Mouse (Mus musculus) heart, embryonic 16.5 days (tissue): Measurements from ENCODE around the gene Tiam2. TPM values are rescaled to one million over a fixed set of nuclear protein-coding genes. Genes with fewer than 3 reads are reported as not detected.

Experiments
- ATAC-seq: fragments of 200-750 bp; cut with Nextera tagmentation; replicated peaks from 2 replicates; pipeline ENCODE4 v1.8.0; 2017; ENCODE audit warnings: moderate number of reproducible peaks; ENCODE audit not compliant: insufficient read depth, low FRiP score; ENCODE audit errors: extremely low read depth
- H3K27ac ChIP-seq: fragments of 300-500 bp; sonication (generic); 2 replicates; pipeline ENCODE4 v1.5.1; 2014; ENCODE audit warnings: mild to moderate bottlenecking, low read length, control low read depth, moderate library complexity
- H3K27me3 ChIP-seq: fragments of 300-500 bp; sonication (generic); 2 replicates; pipeline ENCODE4 v1.6.1; 2014; ENCODE audit warnings: low read length, mixed read lengths; ENCODE audit not compliant: control insufficient read depth, insufficient read depth
- H3K36me3 ChIP-seq: fragments of 300-500 bp; sonication (generic); 2 replicates; pipeline ENCODE4 v1.6.1; 2014; ENCODE audit not compliant: control insufficient read depth, insufficient read depth
- H3K4me1 ChIP-seq: fragments of 300-500 bp; sonication (generic); 2 replicates; pipeline ENCODE4 v1.6.1; 2014; ENCODE audit warnings: low read length, mixed read lengths; ENCODE audit not compliant: control insufficient read depth, insufficient read depth
- H3K4me2 ChIP-seq: fragments of 300-500 bp; sonication (generic); 2 replicates; pipeline ENCODE4 v1.6.1; 2014; ENCODE audit warnings: low read depth, mild to moderate bottlenecking, control low read depth, low read length
- H3K4me3 ChIP-seq: fragments of 300-500 bp; sonication (generic); 2 replicates; pipeline ENCODE4 v1.5.1; 2014; ENCODE audit warnings: mild to moderate bottlenecking, control low read depth, low read length
- H3K9ac ChIP-seq: fragments of 300-500 bp; sonication (generic); 2 replicates; pipeline ENCODE4 v1.6.1; 2014; ENCODE audit warnings: low read length, control low read depth
- H3K9me3 ChIP-seq: fragments of 300-500 bp; sonication (generic); replicated peaks from 2 replicates; pipeline ENCODE4 v1.6.1; 2016; ENCODE audit warnings: low read length; ENCODE audit not compliant: control insufficient read depth
- WGBS: fragments of 180-500 bp; shearing (Covaris S2); extraction: QIAGEN DNeasy Blood & Tissue Kit; methylation state at CpG from one replicate; pipeline ENCODE4 v1.1.7; 2014; 5-methylcytosine and 5-hydroxymethylcytosine counted together
- polyA plus RNA-seq: library from polyadenylated mRNA; unstranded; fragments of >200 nt; fragmentation: Nextera tagmentation; extraction: Ambion mirVana; gene quantifications from 2 replicates; pipeline ENCODE4 v1.2.1, GENCODE M21; 2015

Gene Tiam2
- polyA plus RNA-seq, 1 experiment from 2014 or later = 3.5 TPM

DNA sequence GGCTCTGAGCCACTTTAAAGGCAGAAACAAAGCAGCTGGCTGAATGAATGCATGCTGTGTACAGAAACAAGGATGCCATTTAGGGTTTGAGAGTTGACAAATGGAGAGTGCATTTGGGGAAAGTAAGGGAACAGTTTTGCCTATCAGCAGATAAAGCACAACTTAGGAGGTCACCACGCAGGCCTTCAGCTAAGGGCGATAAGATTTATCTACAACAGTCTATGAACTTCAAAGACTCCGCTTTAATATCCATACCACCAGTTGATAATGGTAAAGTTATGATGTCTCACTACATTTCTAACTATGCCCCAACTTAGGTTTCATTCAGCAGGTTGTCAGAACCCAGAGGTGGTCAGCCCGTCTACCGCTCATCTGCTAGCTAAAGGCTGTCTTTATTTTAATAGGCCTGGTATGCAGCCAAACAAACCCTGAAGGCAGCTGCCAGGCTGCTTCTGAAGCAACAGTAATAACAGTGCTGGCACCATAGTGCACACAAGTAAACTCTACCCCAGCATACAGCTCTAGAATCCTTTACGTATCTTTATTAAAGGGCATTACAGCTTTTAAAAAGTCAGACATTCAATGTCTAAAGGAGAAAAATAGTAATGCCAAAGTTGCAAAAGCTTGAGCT lies 201.6 kb downstream of the Tiam2 start:
- H3K27ac ChIP-seq = no peak overlapping the region
- H3K36me3 ChIP-seq = no peaks in the 10 kb centered on the region
- no peak overlapping the region for H3K4me3 ChIP-seq
- H3K9me3 ChIP-seq = no peaks in the 10 kb centered on the region
- no peak overlapping the region for H3K9ac ChIP-seq
- peaks cover 3% of the 10 kb centered on the region; the same call in 1 of the 2 replicates for H3K4me1 ChIP-seq
- no peak overlapping the region for H3K4me2 ChIP-seq
- H3K27me3 ChIP-seq = no peaks in the 10 kb centered on the region
- WGBS = 49% methylated on average over 6 of the region's 6 CpGs
- no peak for ATAC-seq

DNA sequence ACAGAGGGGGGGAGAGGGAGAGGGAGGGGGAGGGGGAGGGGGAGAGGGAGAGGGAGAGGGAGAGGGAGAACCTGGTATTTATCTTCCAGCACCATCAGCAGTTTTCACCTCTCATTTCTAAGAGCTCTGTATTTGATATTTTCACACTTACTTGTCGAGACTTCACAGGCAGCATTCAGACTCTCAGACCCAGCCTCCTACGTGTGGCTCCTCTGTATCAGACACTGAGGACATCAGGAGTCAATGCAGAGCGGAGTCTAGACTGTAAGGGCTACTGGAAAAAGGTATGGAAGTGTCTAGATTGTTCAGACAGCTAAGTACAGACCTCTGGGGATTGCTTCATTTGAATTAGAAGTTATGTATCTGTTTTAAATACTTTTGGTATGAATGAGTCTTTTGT lies 203.2 kb downstream of the Tiam2 start:
- Histone ChIP-seq H3K4me2 (no peak overlapping the region), H3K4me3 (no peak overlapping the region), H3K27ac (no peak overlapping the region), H3K27me3 (no peaks in the 10 kb centered on the region), H3K9me3 (no peaks in the 10 kb centered on the region), H3K36me3 (no peaks in the 10 kb centered on the region), H3K9ac (no peak overlapping the region), H3K4me1 (peaks cover 3% of the 10 kb centered on the region; the same call in 1 of the 2 replicates)
- no peak; the same call in 1 of the 2 replicates for ATAC-seq
- 36% methylated on average over 3 of the region's 3 CpGs for WGBS

DNA sequence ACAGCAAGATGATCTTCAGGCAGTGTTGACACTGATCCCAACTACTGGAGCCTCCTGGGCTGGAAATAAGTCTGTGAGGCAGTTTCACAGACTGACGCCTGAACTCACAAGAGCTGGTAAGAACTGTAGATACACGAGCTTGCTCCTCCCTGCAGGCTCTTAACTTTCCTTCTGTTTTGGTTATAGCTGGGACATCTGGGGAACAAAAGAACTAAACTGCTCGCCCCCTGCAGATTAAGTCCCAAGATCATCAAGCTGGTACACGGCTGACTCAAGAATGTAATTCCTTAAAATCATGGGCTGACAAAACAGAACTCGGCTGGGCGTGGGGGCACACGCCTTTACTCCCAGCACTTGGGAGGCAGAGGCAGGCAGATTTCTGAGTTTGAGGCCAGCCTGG lies 204.2 kb downstream of the Tiam2 start:
- H3K4me1 ChIP-seq = peaks cover 3% of the 10 kb centered on the region; the same call in 1 of the 2 replicates
- H3K36me3 ChIP-seq = peaks cover 3% of the 10 kb centered on the region; the same call in 1 of the 2 replicates
- no peak overlapping the region for H3K4me2 ChIP-seq
- H3K27ac ChIP-seq = no peak overlapping the region
- H3K9me3 ChIP-seq = no peaks in the 10 kb centered on the region
- H3K4me3 ChIP-seq = no peak overlapping the region
- 76% methylated on average over 7 of the region's 7 CpGs for WGBS
- H3K27me3 ChIP-seq = no peaks in the 10 kb centered on the region
- no peak for ATAC-seq
- H3K9ac ChIP-seq = no peak overlapping the region

DNA sequence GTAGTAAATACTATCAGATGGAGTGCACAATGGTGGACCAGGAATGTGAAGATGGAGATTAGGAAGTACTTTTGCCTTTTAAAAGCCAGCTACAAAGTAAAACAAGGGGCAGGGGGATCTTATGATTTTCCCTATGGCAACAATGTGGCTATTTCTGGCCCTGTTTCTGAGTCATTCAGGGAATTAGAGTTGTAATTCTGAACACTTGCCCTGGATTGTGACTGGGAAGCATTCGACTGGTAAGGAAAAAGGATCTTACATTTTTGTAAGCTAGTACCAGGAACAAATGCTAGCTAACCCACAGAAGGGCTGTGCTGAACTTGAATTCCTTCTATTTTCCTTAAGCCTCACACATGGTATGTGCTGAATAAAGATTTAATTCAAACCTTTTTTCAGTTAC lies 205.3 kb downstream of the Tiam2 start:
- H3K4me3 ChIP-seq = no peak overlapping the region
- H3K36me3 ChIP-seq = peaks cover 5% of the 10 kb centered on the region; the same call in 1 of the 2 replicates
- WGBS = 47% methylated on average over 1 of the region's 1 CpGs
- no peak overlapping the region for H3K4me2 ChIP-seq
- no peak for ATAC-seq
- H3K9me3 ChIP-seq = no peaks in the 10 kb centered on the region
- H3K9ac ChIP-seq = no peak overlapping the region
- H3K27ac ChIP-seq = no peak overlapping the region
- no peaks in the 10 kb centered on the region for H3K27me3 ChIP-seq
- peaks cover 3% of the 10 kb centered on the region; the same call in 1 of the 2 replicates for H3K4me1 ChIP-seq

DNA sequence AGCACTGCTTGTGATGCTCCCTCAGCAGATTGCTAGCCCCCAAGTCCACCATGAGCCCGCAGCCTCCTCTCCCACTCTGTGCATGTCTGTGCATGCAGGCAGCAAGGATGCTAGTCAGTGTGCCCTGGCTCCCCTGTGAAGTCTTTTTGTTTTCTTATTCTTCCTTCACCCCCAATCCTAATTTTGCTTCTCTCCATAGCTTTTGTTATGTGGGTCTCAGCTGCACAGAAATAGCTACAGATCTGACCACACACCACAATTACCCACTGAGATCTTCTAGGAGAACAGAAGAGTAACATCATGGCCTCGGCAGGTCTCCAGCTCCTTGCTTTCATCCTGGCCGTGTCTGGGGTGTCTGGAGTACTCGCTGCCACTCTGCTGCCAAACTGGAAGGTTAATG lies 205.9 kb downstream of the Tiam2 start, which contains the start of gene Cldn20:
Cldn20 (plus strand) TSS at position 301 of the 400 bp plus-strand sequence.
- no peak for ATAC-seq
- H3K36me3 ChIP-seq = peaks cover 5% of the 10 kb centered on the region; the same call in 1 of the 2 replicates
- 78% methylated on average over 4 of the region's 4 CpGs for WGBS
- H3K4me1 ChIP-seq = peaks cover 3% of the 10 kb centered on the region; the same call in 1 of the 2 replicates
- H3K9ac ChIP-seq = no peak within 1 kb of the TSS
- no peak within 1 kb of the TSS for H3K27ac ChIP-seq
- no peaks in the 10 kb centered on the region for H3K9me3 ChIP-seq
- no peak within 1 kb of the TSS for H3K4me2 ChIP-seq
- no peak within 1 kb of the TSS for H3K4me3 ChIP-seq
- H3K27me3 ChIP-seq = no peaks in the 10 kb centered on the region

DNA sequence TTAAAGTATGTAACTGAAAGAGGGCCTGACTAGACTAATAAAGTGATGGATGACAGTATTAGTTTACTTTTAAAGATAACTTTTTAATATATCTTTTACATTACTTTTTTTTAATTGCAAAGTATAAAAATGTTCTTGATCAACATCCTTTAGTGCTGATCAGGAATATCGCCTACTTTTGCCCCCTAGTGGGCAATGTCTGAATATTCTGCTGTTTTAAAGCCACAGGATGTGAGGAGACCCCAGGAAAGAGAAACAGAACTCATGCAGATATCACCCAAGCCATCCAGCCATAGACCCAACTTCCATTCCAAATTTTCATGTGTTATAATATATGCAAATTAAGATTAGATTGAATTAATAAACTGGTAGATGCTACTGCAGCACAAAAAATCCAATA lies 207.1 kb downstream of the Tiam2 start:
- Histone ChIP-seq H3K9me3 (no peaks in the 10 kb centered on the region), H3K4me2 (no peak overlapping the region), H3K4me3 (no peak overlapping the region), H3K27me3 (no peaks in the 10 kb centered on the region), H3K9ac (no peak overlapping the region), H3K36me3 (peaks cover 5% of the 10 kb centered on the region; the same call in 1 of the 2 replicates), H3K27ac (no peak overlapping the region), H3K4me1 (no peaks in the 10 kb centered on the region)
- 26% methylated on average over 1 of the region's 1 CpGs for WGBS
- ATAC-seq = no peak

GRCm38 (mm10) chr17:3540304-3540703 lies 213.9 kb downstream of the Tiam2 start:
- H3K27ac ChIP-seq = no peak overlapping the region
- ATAC-seq = no peak
- no peaks in the 10 kb centered on the region for H3K27me3 ChIP-seq
- no peaks in the 10 kb centered on the region for H3K4me1 ChIP-seq
- H3K4me2 ChIP-seq = no peak overlapping the region
- H3K36me3 ChIP-seq = peaks cover 9% of the 10 kb centered on the region; the same call in 1 of the 2 replicates
- H3K4me3 ChIP-seq = no peak overlapping the region
- H3K9ac ChIP-seq = no peak overlapping the region
- no peaks in the 10 kb centered on the region for H3K9me3 ChIP-seq
- WGBS = 67% methylated on average over 2 of the region's 2 CpGs

GRCm38 (mm10) chr17:3541033-3541432 lies 214.7 kb downstream of the Tiam2 start:
- no peaks in the 10 kb centered on the region for H3K27me3 ChIP-seq
- ATAC-seq = no peak
- WGBS = 78% methylated on average over 5 of the region's 5 CpGs

GRCm38 (mm10) chr17:3547725-3548124 lies 221.4 kb downstream of the Tiam2 start:
- Histone ChIP-seq H3K27me3 (no peaks in the 10 kb centered on the region), H3K9me3 (no peaks in the 10 kb centered on the region), H3K27ac (no peak overlapping the region), H3K4me1 (no peaks in the 10 kb centered on the region), H3K4me3 (no peak overlapping the region), H3K9ac (no peak overlapping the region), H3K36me3 (peaks cover 5% of the 10 kb centered on the region; the same call in 1 of the 2 replicates), H3K4me2 (no peak overlapping the region)
- no peak for ATAC-seq
- 58% methylated on average over 7 of the region's 7 CpGs for WGBS

More at GRCm38 (mm10) chr17:3541033-3541432, 214.7 kb downstream of the Tiam2 start:
- Histone ChIP-seq H3K9me3 (no peaks in the 10 kb centered on the region), H3K36me3 (peaks cover 6% of the 10 kb centered on the region; the same call in 1 of the 2 replicates), H3K4me2 (no peak overlapping the region), H3K4me1 (no peaks in the 10 kb centered on the region), H3K27ac (no peak overlapping the region), H3K4me3 (no peak overlapping the region), H3K9ac (no peak overlapping the region)
